Mouse (Mus musculus) kidney, adult 2 months (tissue): ENCODE results near the gene Uox.

Source experiments
- CTCF ChIP-seq: fragments of 200-500 bp; conservative IDR thresholded peaks from 2 replicates; pipeline ENCODE4 v1.5.1; 2011; ENCODE audit warnings: low read depth, mild to moderate bottlenecking, control low read depth, low read length, moderate library complexity, mixed read lengths; ENCODE audit not compliant: insufficient read depth, insufficient read length
- POLR2A ChIP-seq: fragments of 200-500 bp; IDR thresholded peaks from one replicate; pipeline ENCODE4 v1.6.1; 2011; ENCODE audit warnings: low read depth, low read length, control low read depth

- no peak for TF ChIP-seq CTCF
- TF ChIP-seq POLR2A = no peak
Measured at GRCm38 (mm10) chr3:146557507-146557906, 12.7 kb upstream of the Uox start.
